Mouse (Mus musculus): Measurements from ENCODE around the gene Gm37240. TPM values are rescaled to one million over a fixed set of nuclear protein-coding genes. Genes with fewer than 3 reads are reported as not detected.

Gene Gm37240
- polyA plus RNA-seq, 1 experiment from 2014 or later, result 4.6 TPM

DNA sequence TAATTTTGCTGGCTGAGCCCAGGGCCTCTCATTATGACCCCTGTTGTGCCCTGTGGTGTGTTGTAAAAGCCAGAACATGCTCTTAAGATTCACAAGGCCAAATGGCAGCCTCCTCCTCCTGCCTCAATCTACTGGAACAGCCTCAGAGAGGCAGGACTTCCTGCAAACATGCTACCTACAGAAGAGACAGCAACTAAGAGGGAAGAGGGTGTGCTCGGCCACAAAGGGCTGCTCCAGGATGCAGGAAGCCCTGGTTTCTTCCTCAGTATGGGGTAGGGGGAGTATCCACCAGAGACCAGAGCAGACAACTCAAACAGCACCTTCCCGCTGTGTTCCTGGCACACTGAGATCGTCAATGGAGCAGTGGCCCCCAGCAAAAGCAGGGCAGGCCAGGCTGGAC lies 1426.8 kb downstream of the Gm37240 start:
- Histone ChIP-seq H3K27ac (ENCODE audit: low read length) (peak overlapping the region; percentile 47), H3K27me3 (ENCODE audit: control insufficient read depth, insufficient read depth, low read depth, low read length) (no peaks in the 10 kb centered on the region)
- peak; percentile 48 for ATAC-seq (ENCODE audit: low read depth)

DNA sequence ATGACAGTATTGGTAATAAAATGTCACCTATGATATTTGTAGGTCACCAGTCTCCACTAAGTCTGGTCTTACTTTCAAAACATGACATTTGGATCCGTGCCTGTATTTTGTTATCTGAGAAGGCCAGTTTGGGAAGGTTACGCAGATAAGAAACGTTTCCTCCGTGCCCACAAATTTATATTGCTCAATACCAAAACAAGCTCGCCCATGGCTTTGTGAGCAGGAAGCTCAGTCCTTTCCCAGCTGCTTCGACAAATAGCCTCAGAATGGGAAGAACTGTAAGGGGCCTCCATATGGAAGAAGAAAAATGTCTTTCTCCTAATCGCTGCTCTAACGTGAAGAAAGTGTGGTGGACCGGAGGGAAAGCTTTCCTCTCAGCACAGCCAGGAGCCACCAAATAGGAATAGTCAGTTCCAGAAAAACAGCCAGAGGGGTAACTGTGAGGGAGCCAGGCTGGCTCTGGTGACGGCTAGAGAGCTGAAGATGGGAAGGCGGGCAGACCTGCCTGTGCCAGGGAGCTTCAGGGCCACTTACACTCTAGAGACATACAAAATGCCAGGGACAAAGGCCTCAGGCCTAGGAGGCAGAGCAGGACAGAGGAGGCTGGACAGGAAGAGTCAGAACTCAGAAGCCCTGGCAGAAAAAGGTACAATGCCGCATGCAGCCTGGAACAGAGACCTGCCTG lies 1431.4 kb downstream of the Gm37240 start:
- ATAC-seq (ENCODE audit: low read depth), result 0 out of 2 replicates have a peak, but pooled peaks have one; percentile 26
- peak overlapping the region; percentile 41; the same call in 1 of the 2 replicates for H3K27ac ChIP-seq (ENCODE audit: low read length)
- H3K4me3 ChIP-seq (ENCODE audit: low read length), result no peak overlapping the region
- no peaks in the 10 kb centered on the region; the same call in 1 of the 2 replicates for H3K36me3 ChIP-seq (ENCODE audit: control insufficient read depth, insufficient read depth, low read length)
- H3K4me1 ChIP-seq (replicated peaks; ENCODE audit: control insufficient read depth, insufficient read depth, low read length), result peaks cover 16% of the 10 kb centered on the region
- H3K4me2 ChIP-seq (ENCODE audit: low read depth, low read length), result no peak overlapping the region
- H3K9ac ChIP-seq (ENCODE audit: low read length), result no peak overlapping the region
- WGBS, result 45% methylated on average over 12 of the region's 12 CpGs
- H3K9me3 ChIP-seq (ENCODE audit: control insufficient read depth, low read length), result no peaks in the 10 kb centered on the region
- no peaks in the 10 kb centered on the region for H3K27me3 ChIP-seq (ENCODE audit: control insufficient read depth, insufficient read depth, low read depth, low read length)

More for the DNA sequence above, 1426.8 kb downstream of the Gm37240 start:
- H3K4me1 ChIP-seq (replicated peaks; ENCODE audit: control insufficient read depth, insufficient read depth, low read length), result peaks cover 24% of the 10 kb centered on the region
- H3K4me3 ChIP-seq (ENCODE audit: low read length), result no peak overlapping the region
- 18% methylated on average over 3 of the region's 3 CpGs for WGBS
- peak overlapping the region; percentile 31; the same call in 1 of the 2 replicates for H3K9ac ChIP-seq (ENCODE audit: low read length)
- 0 out of 2 replicates have a peak overlapping the region, but pooled peaks have one; percentile 16 for H3K4me2 ChIP-seq (ENCODE audit: low read depth, low read length)
- no peaks in the 10 kb centered on the region for H3K9me3 ChIP-seq (ENCODE audit: control insufficient read depth, low read length)
- H3K36me3 ChIP-seq (ENCODE audit: control insufficient read depth, insufficient read depth, low read length), result no peaks in the 10 kb centered on the region

- H3K36me3 ChIP-seq (ENCODE audit: control insufficient read depth, insufficient read depth, low read length), result peaks cover 4% of the 10 kb centered on the region
- H3K9me3 ChIP-seq (ENCODE audit: control insufficient read depth, low read length), result no peaks in the 10 kb centered on the region
- 59% methylated on average over 3 of the region's 3 CpGs for WGBS
- no peaks in the 10 kb centered on the region for H3K27me3 ChIP-seq (ENCODE audit: control insufficient read depth, insufficient read depth, low read depth, low read length)
- ATAC-seq (ENCODE audit: low read depth), result no peak
- H3K27ac ChIP-seq (ENCODE audit: low read length), result no peak overlapping the region
- H3K9ac ChIP-seq (ENCODE audit: low read length), result no peak overlapping the region
- H3K4me1 ChIP-seq (replicated peaks; ENCODE audit: control insufficient read depth, insufficient read depth, low read length), result peaks cover 18% of the 10 kb centered on the region
- no peak overlapping the region for H3K4me3 ChIP-seq (ENCODE audit: low read length)
- no peak overlapping the region for H3K4me2 ChIP-seq (ENCODE audit: low read depth, low read length)
Measured at GRCm38 (mm10) chr3:84450651-84451050, 1436.7 kb downstream of the Gm37240 start.

DNA sequence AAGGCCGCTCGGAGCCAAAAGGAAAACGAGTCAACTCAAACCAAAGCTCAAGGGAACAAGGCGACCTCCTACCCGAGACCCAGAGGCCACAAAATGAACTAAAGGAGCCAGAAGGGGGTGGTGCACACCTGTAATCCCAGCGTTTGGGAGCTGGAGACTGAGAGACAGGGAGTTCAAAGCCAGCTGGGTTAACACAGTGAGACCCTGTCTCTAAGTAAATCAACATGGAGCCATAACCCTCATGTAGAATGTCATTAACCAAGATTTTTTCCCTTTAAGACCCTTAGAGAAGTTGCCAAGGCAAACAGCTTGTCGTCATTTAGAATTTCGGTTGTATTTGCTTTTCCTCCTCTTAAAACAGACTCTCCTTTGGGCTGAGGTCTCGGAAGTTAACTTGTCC lies 1438.3 kb downstream of the Gm37240 start:
- H3K4me1 ChIP-seq (replicated peaks; ENCODE audit: control insufficient read depth, insufficient read depth, low read length), result peaks cover 17% of the 10 kb centered on the region; the same call in 1 of the 2 replicates
- no peaks in the 10 kb centered on the region for H3K27me3 ChIP-seq (ENCODE audit: control insufficient read depth, insufficient read depth, low read depth, low read length)
- ATAC-seq (ENCODE audit: low read depth), result peak; percentile 74
- no peak overlapping the region for H3K4me3 ChIP-seq (ENCODE audit: low read length)
- no peak overlapping the region for H3K9ac ChIP-seq (ENCODE audit: low read length)
- H3K27ac ChIP-seq (ENCODE audit: low read length), result peak overlapping the region; percentile 71
- 61% methylated on average over 9 of the region's 9 CpGs for WGBS
- peaks cover 4% of the 10 kb centered on the region; the same call in 1 of the 2 replicates for H3K36me3 ChIP-seq (ENCODE audit: control insufficient read depth, insufficient read depth, low read length)
- no peaks in the 10 kb centered on the region for H3K9me3 ChIP-seq (ENCODE audit: control insufficient read depth, low read length)
- no peak overlapping the region for H3K4me2 ChIP-seq (ENCODE audit: low read depth, low read length)

- no peaks in the 10 kb centered on the region for H3K9me3 ChIP-seq (ENCODE audit: control insufficient read depth, low read length)
- no peaks in the 10 kb centered on the region for H3K27me3 ChIP-seq (ENCODE audit: control insufficient read depth, insufficient read depth, low read depth, low read length)
- H3K4me2 ChIP-seq (ENCODE audit: low read depth, low read length), result no peak overlapping the region
- no peak overlapping the region for H3K9ac ChIP-seq (ENCODE audit: low read length)
- H3K27ac ChIP-seq (ENCODE audit: low read length), result no peak overlapping the region
- WGBS, result 63% methylated on average over 5 of the region's 5 CpGs
- peaks cover 4% of the 10 kb centered on the region; the same call in 1 of the 2 replicates for H3K36me3 ChIP-seq (ENCODE audit: control insufficient read depth, insufficient read depth, low read length)
- peaks cover 17% of the 10 kb centered on the region; the same call in 1 of the 2 replicates for H3K4me1 ChIP-seq (replicated peaks; ENCODE audit: control insufficient read depth, insufficient read depth, low read length)
- no peak overlapping the region for H3K4me3 ChIP-seq (ENCODE audit: low read length)
- ATAC-seq (ENCODE audit: low read depth), result no peak
Measured at GRCm38 (mm10) chr3:84447803-84448202, 1439.5 kb downstream of the Gm37240 start.

MicroRNAs encoded within 50 kb of the gene (microRNA counts, 519-probe panel; counts per million panel counts)
- microRNA mmu-miR-466k, result not detected

Small RNAs within 50 kb of the gene (microRNA-seq; reads per million reads assigned to microRNA genes)
- gene Mir466k, result not detected

Other genes starting within 250 kb of the Gm37240 start
- gene Fam160a1, start 70.2 kb downstream of the Gm37240 start, polyA plus RNA-seq (2015; fragmentation: Nextera tagmentation; extraction: Ambion mirVana), result 3.4 and 3.5 TPM in 2 replicates
- 2.0 and 2.5 TPM in 2 replicates for gene Glt28d2, start within 50 bp of the Gm37240 start, polyA plus RNA-seq (2015; fragmentation: Nextera tagmentation; extraction: Ambion mirVana)
- gene Sh3d19, start 83.6 kb upstream of the Gm37240 start, polyA plus RNA-seq (2015; fragmentation: Nextera tagmentation; extraction: Ambion mirVana), result 25.2 and 26.7 TPM in 2 replicates
- gene Prss48, start 115.0 kb upstream of the Gm37240 start, polyA plus RNA-seq (2015; fragmentation: Nextera tagmentation; extraction: Ambion mirVana), result 0.16 and 0.23 TPM in 2 replicates